Mouse (Mus musculus): Measurements from ENCODE around the gene Dnah7a.

DNA sequence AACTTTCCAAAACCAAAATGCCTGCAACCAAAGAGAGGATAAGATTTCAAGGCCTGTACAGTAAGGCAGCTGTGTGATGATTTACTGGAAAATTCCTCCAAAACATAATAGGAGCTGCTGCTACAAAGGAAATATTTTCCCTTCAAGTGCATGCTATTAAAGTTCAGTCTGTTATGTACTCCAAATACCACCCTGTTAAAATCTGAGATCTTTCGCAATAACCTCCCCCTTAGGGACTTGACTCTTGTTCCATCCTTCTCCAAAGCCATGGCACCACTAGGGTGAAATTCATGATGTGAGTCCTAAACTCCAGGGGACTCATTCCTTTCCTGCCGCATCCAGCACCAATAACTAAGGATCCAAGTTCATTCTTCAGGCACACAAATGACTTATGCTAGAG is 20.3 kb upstream of the Dnah7a start:
- no peak for TF ChIP-seq EP300 (IDR thresholded peaks at IDR 0.05; ENCODE audit: insufficient read depth, low read depth, low read length)
- TF ChIP-seq CTCF (IDR thresholded peaks at IDR 0.05) = no peak

Data from heart, adult 2 months (tissue).